Mouse (Mus musculus): ENCODE results near the gene Snap29. TPM values are rescaled to one million over a fixed set of nuclear protein-coding genes. Genes with fewer than 3 reads are reported as not detected.
A peak's percentile ranks its signal among the peaks of the same experiment; 100 is the strongest.

Snap29 gene
- total and polyA plus RNA-seq, 3 experiments = 21.6 to 47.0 (median 37.4) TPM

DNA sequence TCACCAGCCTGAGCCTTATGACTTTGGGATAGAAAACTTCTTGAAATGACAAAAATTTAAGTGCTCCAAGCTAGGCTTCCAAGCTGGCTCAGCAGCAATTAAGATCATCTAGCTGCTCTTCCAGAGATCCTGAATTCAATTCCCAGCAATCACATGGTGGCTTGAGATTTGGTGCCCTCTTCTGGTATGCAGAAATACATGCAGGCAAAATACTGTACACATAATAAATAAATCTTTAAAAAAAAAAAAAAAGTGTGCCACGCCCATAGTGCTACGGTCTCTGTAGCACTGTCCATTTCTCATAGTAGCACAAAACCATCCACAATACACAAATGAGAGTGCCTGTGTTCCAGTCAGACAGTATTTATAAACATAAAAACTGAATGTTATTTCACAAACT is 26.8 kb downstream of the Snap29 start:
- no peak overlapping the region for H3K4me2 ChIP-seq (ENCODE audit: insufficient read depth, low read depth, poor library complexity, severe bottlenecking)
- DNase-seq (ENCODE audit: extremely low read depth) = peak; percentile 37
- dilution Hi-C loops (cut with MboI; ENCODE audit: extremely low pct_ligation_motif_present, extremely low pct_unique_long_range_greater_than_20kb, low sequenced_read_pairs) (no loop called here), in situ Hi-C loops (cut with MboI; ENCODE audit: low pct_ligation_motif_present, low pct_unique_long_range_greater_than_20kb, low sequenced_read_pairs) (no loop called here)
- H3K9ac ChIP-seq (ENCODE audit: insufficient read depth, low read depth) = no peak overlapping the region
- no peaks in the 10 kb centered on the region for H3K9me3 ChIP-seq (replicated peaks; ENCODE audit: low read length)
- H3K27me3 ChIP-seq (replicated peaks) = no peaks in the 10 kb centered on the region
- no peak for TF ChIP-seq E2F4 (IDR thresholded peaks at IDR 0.05; ENCODE audit: insufficient replicate concordance, low read depth, low read length)
- TF ChIP-seq MYC (IDR thresholded peaks at IDR 0.05; ENCODE audit: low read depth, low read length) = peak; percentile 72
- no peak for TF ChIP-seq CHD1 (IDR thresholded peaks at IDR 0.05; ENCODE audit: low read depth, low read length)
- TF ChIP-seq SIN3A (IDR thresholded peaks at IDR 0.05; ENCODE audit: low read length) = peak; percentile 55; the same call in 1 of the 2 replicates
- TF ChIP-seq MAX (IDR thresholded peaks at IDR 0.05; ENCODE audit: low read length) = peak; percentile 38; the same call in 1 of the 2 replicates
- TF ChIP-seq EP300 (IDR thresholded peaks at IDR 0.05; ENCODE audit: low read length) = no peak
- no peak for TF ChIP-seq MAZ (IDR thresholded peaks at IDR 0.05; ENCODE audit: low read depth, low read length)
- 0 out of 2 replicates have a peak, but pooled peaks have one; percentile 12 for TF ChIP-seq MEF2A (IDR thresholded peaks at IDR 0.05; ENCODE audit: borderline replicate concordance, low read depth, low read length)
- peak; percentile 20; the same call in 1 of the 2 replicates for TF ChIP-seq ZC3H11A (IDR thresholded peaks at IDR 0.05; ENCODE audit: low read depth, low read length)
- no peak for TF ChIP-seq NELFE (IDR thresholded peaks at IDR 0.05; ENCODE audit: low read depth, low read length)
- no peak for TF ChIP-seq ZKSCAN1 (IDR thresholded peaks at IDR 0.05; ENCODE audit: borderline replicate concordance, low read depth, low read length)
- TF ChIP-seq CHD2 (IDR thresholded peaks at IDR 0.05; ENCODE audit: low read length) = no peak
- no peak for TF ChIP-seq ELF1 (IDR thresholded peaks at IDR 0.05; ENCODE audit: low read depth, low read length)
- no peak for TF ChIP-seq TCF12 (IDR thresholded peaks at IDR 0.05; ENCODE audit: low read depth, low read length)
- no peak for TF ChIP-seq PAX5 (IDR thresholded peaks at IDR 0.05; ENCODE audit: low read length)
- no peak for TF ChIP-seq HCFC1 (IDR thresholded peaks at IDR 0.05; ENCODE audit: low read depth, low read length)
- TF ChIP-seq TBP (conservative IDR thresholded peaks at IDR 0.05; ENCODE audit: low read depth, low read length) = no peak
- TF ChIP-seq GABPA (IDR thresholded peaks at IDR 0.05; ENCODE audit: insufficient replicate concordance, low read depth, low read length) = no peak
- peak; percentile 79 for TF ChIP-seq RAD21 (IDR thresholded peaks at IDR 0.05; ENCODE audit: low read depth, low read length)
- TF ChIP-seq USF1 (IDR thresholded peaks at IDR 0.05; ENCODE audit: low read depth, low read length) = no peak
- TF ChIP-seq USF2 (conservative IDR thresholded peaks at IDR 0.05; ENCODE audit: low read depth, low read length) = no peak
- peak; percentile 76 for TF ChIP-seq SMC3 (IDR thresholded peaks at IDR 0.05; ENCODE audit: low read depth, low read length)
- peak; percentile 97 for TF ChIP-seq ZNF384 (IDR thresholded peaks at IDR 0.05; ENCODE audit: low read depth, low read length)
- TF ChIP-seq ZMIZ1 (IDR thresholded peaks at IDR 0.05; ENCODE audit: low read depth, low read length) = no peak
- TF ChIP-seq IRF4 (IDR thresholded peaks at IDR 0.05; ENCODE audit: low read depth, low read length) = no peak
- TF ChIP-seq MAFK (IDR thresholded peaks at IDR 0.05; ENCODE audit: insufficient replicate concordance, low read length) = no peak
- no peak for TF ChIP-seq NRF1 (IDR thresholded peaks at IDR 0.05; ENCODE audit: low read depth, low read length)
- TF ChIP-seq MXI1 (IDR thresholded peaks at IDR 0.05; ENCODE audit: low read depth, low read length) = 0 out of 2 replicates have a peak, but pooled peaks have one; percentile 35
- no peak for TF ChIP-seq RCOR1 (conservative IDR thresholded peaks at IDR 0.05; ENCODE audit: low read depth, low read length)
- no peak for TF ChIP-seq ETS1 (conservative IDR thresholded peaks at IDR 0.05; ENCODE audit: low read depth, low read length)
- TF ChIP-seq BHLHE40 (IDR thresholded peaks at IDR 0.05; ENCODE audit: low read depth, low read length) = no peak
- TF ChIP-seq JUN (IDR thresholded peaks at IDR 0.05; ENCODE audit: insufficient read depth, low read depth, low read length) = no peak
- no peak for TF ChIP-seq POLR2AphosphoS2 (IDR thresholded peaks at IDR 0.05; ENCODE audit: low read depth, low read length)
- no peak for TF ChIP-seq POLR2A (IDR thresholded peaks at IDR 0.05; ENCODE audit: low read depth, low read length)
- peak; percentile 50 to 79 for TF ChIP-seq CTCF (conservative IDR thresholded peaks at IDR 0.05 in 1 of 2, IDR thresholded peaks at IDR 0.05 in 1 of 2; ENCODE audit: low read depth in 2 of 2, low read length in 2 of 2)
- TF ChIP-seq KAT2A (IDR thresholded peaks at IDR 0.05; ENCODE audit: insufficient replicate concordance, low read length) = no peak
- TF ChIP-seq JUND (conservative IDR thresholded peaks at IDR 0.05; ENCODE audit: low read depth, low read length) = no peak
- TF ChIP-seq UBTF (IDR thresholded peaks at IDR 0.05; ENCODE audit: low read depth, low read length) = no peak
- H3K36me3 ChIP-seq (replicated peaks in 1 of 2; ENCODE audit: control insufficient read depth in 1 of 2, insufficient read depth in 1 of 2, low read length in 1 of 2) = peaks cover 24 to 50% of the 10 kb centered on the region in 2 experiments
- H3K27ac ChIP-seq (ENCODE audit: insufficient read depth, low read depth) = no peak overlapping the region
- peaks cover 0 to 14% of the 10 kb centered on the region in 2 experiments; a peak in 2 of 4 replicates for H3K4me1 ChIP-seq (ENCODE audit: control insufficient read depth in 1 of 2, insufficient read depth in 2 of 2)
- H3K4me3 ChIP-seq (replicated peaks in 1 of 3; ENCODE audit: low read depth in 2 of 3, low read length in 2 of 3, poor library complexity in 1 of 3) = no peak overlapping the region
- H3K79me2 ChIP-seq (replicated peaks; ENCODE audit: control insufficient read depth, extremely low read depth, insufficient read depth, poor library complexity, severe bottlenecking) = no peaks in the 10 kb centered on the region
